Comparison of ENCODE assay signal across 8 mouse cellular contexts in the genomic region with DNA sequence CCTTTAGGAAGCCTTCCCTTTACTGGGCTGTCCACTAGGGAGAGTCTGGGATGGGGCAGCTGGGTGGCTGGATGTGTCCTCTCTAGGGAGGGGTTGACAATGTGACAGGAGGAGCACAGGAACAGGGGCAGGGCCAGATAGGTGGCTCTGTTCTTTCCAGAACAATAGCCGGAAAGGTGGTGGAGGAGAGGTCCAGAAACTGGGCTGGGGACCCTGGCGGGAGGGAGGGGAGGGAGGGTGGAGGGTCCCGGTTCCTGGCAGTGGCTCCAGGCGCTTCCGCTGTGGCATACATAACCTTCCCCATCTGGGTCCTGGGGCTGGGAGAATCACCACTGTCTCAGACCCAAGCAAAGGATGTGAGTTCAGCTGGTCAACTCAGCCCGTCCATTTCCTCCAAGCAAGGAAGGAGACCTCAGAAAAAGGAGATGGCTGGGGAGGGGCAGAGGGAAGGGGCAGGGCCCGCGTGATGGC. TPM values are rescaled to one million over a fixed set of nuclear protein-coding genes. Genes with fewer than 3 reads are reported as not detected.
A peak's percentile ranks its signal among the peaks of the same experiment; 100 is the strongest.
DNase-seq lines count a peak whose midpoint lies in the region; ATAC-seq and TF ChIP-seq lines count a peak whose summit lies in the region.

No protein-coding gene starts in this region.

- peak overlapping the region; percentile 74; the same call in 1 of the 2 replicates for H3K4me3 ChIP-seq in embryonic facial prominence, embryonic 10.5 days
- peak overlapping the region; percentile 3 for H3K4me3 ChIP-seq in lung, embryonic 14.5 days (ENCODE audit: low read depth, low read length)

- H3K9me3 ChIP-seq in embryonic facial prominence, embryonic 10.5 days: no peaks in the 10 kb centered on the region
- no peaks in the 10 kb centered on the region for H3K9me3 ChIP-seq in lung, embryonic 14.5 days (ENCODE audit: low read depth, low read length)

- peak overlapping the region; percentile 39; the same call in 1 of the 2 replicates for H3K9ac ChIP-seq in lung, embryonic 14.5 days

- peak; percentile 5; the same call in 1 of the 2 replicates for ATAC-seq in lung, embryonic 14.5 days (ENCODE audit: insufficient read depth)
- no peak for ATAC-seq in frontal cortex, adult (ENCODE audit: low TSS enrichment)

- H3K36me3 ChIP-seq in embryonic facial prominence, embryonic 10.5 days (replicated peaks): peaks cover 76% of the 10 kb centered on the region
- peaks cover 42% of the 10 kb centered on the region for H3K36me3 ChIP-seq in lung, embryonic 14.5 days (ENCODE audit: insufficient read depth)

- TF ChIP-seq CTCF in lung, embryonic 14.5 days (IDR thresholded peaks at IDR 0.05; ENCODE audit: low read depth): no peak

- DNase-seq in embryonic facial prominence, embryonic 10.5 days (ENCODE audit: low spot score): no peak
- DNase-seq in heart, adult 8-10 months (ENCODE audit: low spot score): peak; percentile 90
- DNase-seq in kidney, adult 18-20 months: peak; percentile 63
- peak; percentile 68 for DNase-seq in lung, embryonic 14.5 days
- DNase-seq in urinary bladder, postnatal 4 days (ENCODE audit: low spot score in 2 of 2): no peak
- no peak for DNase-seq in left cerebral cortex, adult 11 months (ENCODE audit: low spot score)
- DNase-seq in layer of hippocampus, adult 8-10 months (ENCODE audit: low spot score in 2 of 2): no peak

- H3K4me1 ChIP-seq in embryonic facial prominence, embryonic 10.5 days: peaks cover 69% of the 10 kb centered on the region
- peaks cover 38% of the 10 kb centered on the region for H3K4me1 ChIP-seq in lung, embryonic 14.5 days (ENCODE audit: insufficient read depth)

- peak overlapping the region; percentile 95 for H3K4me2 ChIP-seq in lung, embryonic 14.5 days

- 60% methylated on average over 8 of the region's 8 CpGs for WGBS in embryonic facial prominence, embryonic 10.5 days
- WGBS in lung, embryonic 14.5 days: 53% methylated on average over 8 of the region's 8 CpGs

- H3K27me3 ChIP-seq in embryonic facial prominence, embryonic 10.5 days (replicated peaks; ENCODE audit: low read depth, poor library complexity, severe bottlenecking): no peaks in the 10 kb centered on the region
- H3K27me3 ChIP-seq in lung, embryonic 14.5 days (ENCODE audit: insufficient read depth, low read length): no peaks in the 10 kb centered on the region

- peak overlapping the region; percentile 66 for H3K27ac ChIP-seq in embryonic facial prominence, embryonic 10.5 days (replicated peaks)
- H3K27ac ChIP-seq in lung, embryonic 14.5 days (ENCODE audit: low read depth): peak overlapping the region; percentile 76

RNA-seq across cellular contexts. Expression of a gene that starts 4.1 kb away (rescaled TPM):
- 20.3 and 20.4 TPM in 2 replicates for polyA plus RNA-seq in embryonic facial prominence, embryonic 10.5 days (2016; fragmentation: Nextera tagmentation; extraction: Ambion mirVana)
- 10 to 100 TPM; 40.3 to 48.2 (median 44.7) TPM for total RNA-seq in heart, adult 8-10 months (2022)
- 21.0 and 23.0 TPM in 2 replicates for polyA plus RNA-seq in lung, embryonic 14.5 days (2014; fragmentation: Nextera tagmentation; extraction: Ambion mirVana)
- total RNA-seq in layer of hippocampus, adult 8-10 months (2022): 10 to 100 TPM; 17.1 to 21.7 (median 20.0) TPM

RNA-seq across cellular contexts. Expression of a gene that starts 5.2 kb away (rescaled TPM):
- polyA plus RNA-seq in embryonic facial prominence, embryonic 10.5 days (2016; fragmentation: Nextera tagmentation; extraction: Ambion mirVana): 40.3 and 40.6 TPM in 2 replicates
- total RNA-seq in heart, adult 8-10 months (2022): 1 to 10 TPM; 6.9 to 8.8 (median 7.5) TPM
- polyA plus RNA-seq in lung, embryonic 14.5 days (2014; fragmentation: Nextera tagmentation; extraction: Ambion mirVana): 31.5 and 35.0 TPM in 2 replicates
- total RNA-seq in layer of hippocampus, adult 8-10 months (2022): 10 to 100 TPM; 12.5 to 18.7 (median 16.9) TPM

RNA-seq across cellular contexts. Expression of a gene that starts 14.5 kb away (rescaled TPM):
- 15.3 and 15.5 TPM in 2 replicates for polyA plus RNA-seq in embryonic facial prominence, embryonic 10.5 days (2016; fragmentation: Nextera tagmentation; extraction: Ambion mirVana)
- 10 to 100 TPM; 15.7 to 31.8 (median 20.3) TPM for total RNA-seq in heart, adult 8-10 months (2022)
- 28.8 and 31.9 TPM in 2 replicates for polyA plus RNA-seq in lung, embryonic 14.5 days (2014; fragmentation: Nextera tagmentation; extraction: Ambion mirVana)
- 1 to 10 TPM; 1.6 to 4.2 (median 2.4) TPM for total RNA-seq in layer of hippocampus, adult 8-10 months (2022)

RNA-seq across cellular contexts. Expression of a gene that starts 44.1 kb away (rescaled TPM):
- 34.6 and 38.9 TPM in 2 replicates for polyA plus RNA-seq in embryonic facial prominence, embryonic 10.5 days (2016; fragmentation: Nextera tagmentation; extraction: Ambion mirVana)
- total RNA-seq in heart, adult 8-10 months (2022): 100 to 1,000 TPM in 2 of 4 experiments, 10 to 100 TPM in 2; 96.2 to 103 (median 100) TPM
- 18.5 and 20.9 TPM in 2 replicates for polyA plus RNA-seq in lung, embryonic 14.5 days (2014; fragmentation: Nextera tagmentation; extraction: Ambion mirVana)
- total RNA-seq in layer of hippocampus, adult 8-10 months (2022): 10 to 100 TPM; 49.7 to 64.2 (median 52.3) TPM

RNA-seq across cellular contexts. Expression of a gene that starts 48.9 kb away (rescaled TPM):
- 0.07 and 0.16 TPM in 2 replicates for polyA plus RNA-seq in embryonic facial prominence, embryonic 10.5 days (2016; fragmentation: Nextera tagmentation; extraction: Ambion mirVana)
- under 1 TPM in 1 of 4 experiments, not detected in 3; 0.06 TPM for total RNA-seq in heart, adult 8-10 months (2022)
- 0.12 and 0.28 TPM in 2 replicates for polyA plus RNA-seq in lung, embryonic 14.5 days (2014; fragmentation: Nextera tagmentation; extraction: Ambion mirVana)
- 1 to 10 TPM in 1 of 4 experiments, under 1 TPM in 3; 0.11 to 1.2 (median 0.56) TPM for total RNA-seq in layer of hippocampus, adult 8-10 months (2022)

Comparison
In these comparisons a context has a peak if more than half of its experiments do, and no peak if none do; other contexts are left out.
1. DNase-seq: peak in heart, adult 8-10 months (single experiment), kidney, adult 18-20 months (single experiment) and lung, embryonic 14.5 days (single experiment); none in embryonic facial prominence, embryonic 10.5 days (single experiment), urinary bladder, postnatal 4 days (0 of 2), left cerebral cortex, adult 11 months (single experiment) and layer of hippocampus, adult 8-10 months (0 of 2).